Mouse (Mus musculus) forebrain, embryonic 13.5 days (tissue): ENCODE measurements at regions not wholly inside any gene's neighbourhood (a gene's known extent, or its start where the extent isn't known, plus 50 kb on each side); places are given as distances from the start of the nearest gene placed in this dataset.

ENCODE experiments used
- ATAC-seq: fragments of 200-750 bp; cut with Nextera tagmentation; 2 replicates; pipeline ENCODE4 v1.8.0; 2017
- H3K27ac ChIP-seq: fragments of 300-500 bp; sonication (generic); 2 replicates; pipeline ENCODE4 v1.5.1; 2015; ENCODE audit warnings: inconsistent platforms, mild to moderate bottlenecking, moderate library complexity
- H3K27me3 ChIP-seq: fragments of 300-500 bp; sonication (generic); 2 replicates; pipeline ENCODE4 v1.6.1; 2015; ENCODE audit warnings: mild to moderate bottlenecking, inconsistent platforms
- H3K36me3 ChIP-seq: fragments of 300-500 bp; sonication (generic); 2 replicates; pipeline ENCODE4 v1.6.1; 2015; ENCODE audit warnings: mild to moderate bottlenecking, inconsistent platforms; ENCODE audit not compliant: poor library complexity, severe bottlenecking
- H3K4me1 ChIP-seq: fragments of 300-500 bp; sonication (generic); 2 replicates; pipeline ENCODE4 v1.6.1; 2015; ENCODE audit warnings: inconsistent platforms
- H3K4me2 ChIP-seq: fragments of 300-500 bp; sonication (generic); 2 replicates; pipeline ENCODE4 v1.6.1; 2015; ENCODE audit warnings: inconsistent platforms, mild to moderate bottlenecking, moderate library complexity
- H3K4me3 ChIP-seq: fragments of 300-500 bp; sonication (generic); 2 replicates; pipeline ENCODE4 v1.5.1; 2015; ENCODE audit warnings: mild to moderate bottlenecking, inconsistent platforms
- H3K9ac ChIP-seq: fragments of 300-500 bp; sonication (generic); 2 replicates; pipeline ENCODE4 v1.6.1; 2015; ENCODE audit warnings: mild to moderate bottlenecking, inconsistent platforms
- H3K9me3 ChIP-seq: fragments of 300-500 bp; sonication (generic); replicated peaks from 2 replicates; pipeline ENCODE4 v1.6.1; 2016; ENCODE audit warnings: inconsistent platforms
- WGBS: fragments of 180-500 bp; shearing (Covaris S2); methylation state at CpG from one replicate; pipeline ENCODE4 v1.1.7; 2015; 5-methylcytosine and 5-hydroxymethylcytosine counted together

GRCm38 (mm10) chr7:65792187-65792823 is 69.2 kb upstream of the Pcsk6 start:
- H3K4me3 ChIP-seq, result no peak overlapping the region
- no peak overlapping the region for H3K27ac ChIP-seq
- 88% methylated on average over 10 of the region's 10 CpGs for WGBS
- ATAC-seq, result no peak
- H3K27me3 ChIP-seq, result no peaks in the 10 kb centered on the region
- no peaks in the 10 kb centered on the region for H3K36me3 ChIP-seq
- no peak overlapping the region for H3K9ac ChIP-seq
- no peaks in the 10 kb centered on the region for H3K4me1 ChIP-seq
- H3K4me2 ChIP-seq, result no peak overlapping the region
- H3K9me3 ChIP-seq, result no peaks in the 10 kb centered on the region

GRCm38 (mm10) chr7:65802306-65802705 is 59.2 kb upstream of the Pcsk6 start:
- H3K9ac ChIP-seq, result no peak overlapping the region
- H3K27ac ChIP-seq, result no peak overlapping the region
- H3K4me1 ChIP-seq, result no peaks in the 10 kb centered on the region
- no peaks in the 10 kb centered on the region for H3K9me3 ChIP-seq
- ATAC-seq, result no peak
- H3K4me3 ChIP-seq, result no peak overlapping the region
- H3K4me2 ChIP-seq, result no peak overlapping the region
- WGBS, result 93% methylated on average over 5 of the region's 5 CpGs
- no peaks in the 10 kb centered on the region for H3K36me3 ChIP-seq
- H3K27me3 ChIP-seq, result no peaks in the 10 kb centered on the region

- Histone ChIP-seq H3K9me3 (no peaks in the 10 kb centered on the region), H3K9ac (no peak overlapping the region), H3K4me2 (no peak overlapping the region), H3K27me3 (no peaks in the 10 kb centered on the region), H3K27ac (no peak overlapping the region), H3K4me1 (no peaks in the 10 kb centered on the region), H3K36me3 (no peaks in the 10 kb centered on the region), H3K4me3 (no peak overlapping the region)
- 91% methylated on average over 8 of the region's 8 CpGs for WGBS
- no peak for ATAC-seq
Observed at GRCm38 (mm10) chr7:65802806-65803205, 58.7 kb upstream of the Pcsk6 start.

- H3K9ac ChIP-seq, result no peak overlapping the region
- H3K4me2 ChIP-seq, result no peak overlapping the region
- WGBS, result 74% methylated on average over 11 of the region's 11 CpGs
- no peak overlapping the region for H3K27ac ChIP-seq
- H3K4me1 ChIP-seq, result no peaks in the 10 kb centered on the region
- no peak overlapping the region for H3K4me3 ChIP-seq
- no peaks in the 10 kb centered on the region for H3K9me3 ChIP-seq
- no peaks in the 10 kb centered on the region for H3K27me3 ChIP-seq
- no peaks in the 10 kb centered on the region for H3K36me3 ChIP-seq
- ATAC-seq, result no peak
Observed at GRCm38 (mm10) chr7:65803422-65804303, 57.9 kb upstream of the Pcsk6 start.
